Mouse (Mus musculus) bone marrow, adult 2 months (tissue): ENCODE data around the gene Pde4dip.

Source experiments
- CTCF ChIP-seq: fragments of 200-500 bp; IDR thresholded peaks from 2 replicates; pipeline ENCODE4 v1.5.1; 2011; ENCODE audit warnings: low read length, control low read depth; ENCODE audit not compliant: control insufficient read depth, insufficient read depth
- POLR2A ChIP-seq: fragments of 200-500 bp; IDR thresholded peaks from 2 replicates; pipeline ENCODE4 v1.6.1; 2011; ENCODE audit warnings: low read depth, mild to moderate bottlenecking, control low read depth, low read length, borderline replicate concordance; ENCODE audit not compliant: control insufficient read depth

DNA sequence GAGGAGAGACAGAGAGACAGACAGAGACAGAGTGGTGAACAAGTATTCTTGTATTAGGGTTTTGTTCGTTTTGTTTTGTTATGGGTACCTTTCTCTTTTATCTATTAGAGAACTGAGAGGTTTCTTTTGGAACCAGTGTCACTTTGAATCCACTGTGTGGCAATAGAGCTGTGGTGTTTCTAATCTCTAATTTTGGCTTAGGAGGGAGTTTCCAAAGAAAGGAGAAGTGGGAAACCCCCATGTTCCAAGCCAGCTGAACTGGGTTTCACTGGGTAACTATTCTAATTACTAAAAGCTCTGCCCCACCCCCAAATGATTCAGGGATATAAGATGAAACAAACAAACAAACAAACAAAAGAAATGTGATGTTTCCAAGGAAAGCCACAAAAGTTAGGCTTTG, 113.6 kb downstream of the Pde4dip start:
- no peak for TF ChIP-seq POLR2A
- TF ChIP-seq CTCF, result no peak
